Mouse (Mus musculus): ENCODE data around the gene Enox1.

Gene Enox1

GRCm38 (mm10) chr14:77593136-77593838 is 436.7 kb downstream of the Enox1 start:
- TF ChIP-seq GATA4 (IDR thresholded peaks at IDR 0.05; ENCODE audit: insufficient replicate concordance, low read length): no peak

- TF ChIP-seq GATA4 (IDR thresholded peaks at IDR 0.05; ENCODE audit: insufficient replicate concordance, low read length): no peak
Measured at GRCm38 (mm10) chr14:77596216-77597175, 439.9 kb downstream of the Enox1 start.

GRCm38 (mm10) chr14:77599016-77599704 is 442.6 kb downstream of the Enox1 start:
- TF ChIP-seq GATA4 (IDR thresholded peaks at IDR 0.05; ENCODE audit: insufficient replicate concordance, low read length): no peak

- TF ChIP-seq GATA4 (IDR thresholded peaks at IDR 0.05; ENCODE audit: insufficient replicate concordance, low read length): no peak
Measured at GRCm38 (mm10) chr14:77600773-77601172, 444.2 kb downstream of the Enox1 start.

- no peak for TF ChIP-seq GATA4 (IDR thresholded peaks at IDR 0.05; ENCODE audit: insufficient replicate concordance, low read length)
Measured at GRCm38 (mm10) chr14:77601446-77601845, 444.9 kb downstream of the Enox1 start.

- no peak for TF ChIP-seq GATA4 (IDR thresholded peaks at IDR 0.05; ENCODE audit: insufficient replicate concordance, low read length)
Measured at GRCm38 (mm10) chr14:77608182-77608839, 451.7 kb downstream of the Enox1 start.

- no peak for TF ChIP-seq GATA4 (IDR thresholded peaks at IDR 0.05; ENCODE audit: insufficient replicate concordance, low read length)
Measured at GRCm38 (mm10) chr14:77615201-77615600, 458.6 kb downstream of the Enox1 start.

GRCm38 (mm10) chr14:77617250-77617649 is 460.7 kb downstream of the Enox1 start:
- no peak for TF ChIP-seq GATA4 (IDR thresholded peaks at IDR 0.05; ENCODE audit: insufficient replicate concordance, low read length)

GRCm38 (mm10) chr14:77618131-77618805 is 461.7 kb downstream of the Enox1 start:
- TF ChIP-seq GATA4 (IDR thresholded peaks at IDR 0.05; ENCODE audit: insufficient replicate concordance, low read length): no peak

GRCm38 (mm10) chr14:77621473-77622264 is 465.1 kb downstream of the Enox1 start:
- no peak for TF ChIP-seq GATA4 (IDR thresholded peaks at IDR 0.05; ENCODE audit: insufficient replicate concordance, low read length)

- no peak for TF ChIP-seq GATA4 (IDR thresholded peaks at IDR 0.05; ENCODE audit: insufficient replicate concordance, low read length)
Measured at GRCm38 (mm10) chr14:77626557-77627507, 470.3 kb downstream of the Enox1 start.

- TF ChIP-seq GATA4 (IDR thresholded peaks at IDR 0.05; ENCODE audit: insufficient replicate concordance, low read length): no peak
Measured at GRCm38 (mm10) chr14:77632466-77633171, 476.1 kb downstream of the Enox1 start.
